ENCODE assay signal across 12 mouse cellular contexts in the genomic region with DNA sequence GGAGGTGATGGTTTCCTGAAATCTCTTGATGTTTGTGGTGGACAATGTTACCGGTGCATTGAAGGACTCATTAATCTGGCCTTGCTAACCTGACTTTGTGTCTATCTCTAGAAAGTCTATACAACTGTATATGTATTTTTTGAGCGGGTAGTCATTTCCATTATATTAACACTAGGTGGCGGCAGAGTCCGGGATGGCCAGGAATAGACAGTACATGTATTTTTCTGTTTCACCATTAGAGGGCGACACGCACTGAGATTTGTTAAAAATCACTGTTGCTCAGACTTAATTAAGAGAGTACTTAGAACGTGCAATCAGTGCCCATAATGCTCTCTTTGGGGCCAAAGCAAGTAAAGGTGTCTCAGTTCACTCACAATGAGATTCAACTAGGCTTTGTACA.
A peak's percentile ranks its signal among the peaks of the same experiment; 100 is the strongest.
DNase-seq lines count a peak whose midpoint lies in the region; ATAC-seq and TF ChIP-seq lines count a peak whose summit lies in the region.
"Had no signal": no experiment of that assay in that cellular context is flagged by ENCODE, and none has a peak within 500 bp of the region (broad histone marks: within the 10 kb centered on the region; RNA-seq: fewer than 3 reads in every experiment).

No protein-coding gene starts in this region.

- H3K27ac ChIP-seq in kidney, postnatal 0 days = no peak overlapping the region
- H3K27ac ChIP-seq in ES-Bruce4 (ENCODE audit: insufficient read depth, low read length) = no peak overlapping the region
- no peak overlapping the region for H3K27ac ChIP-seq in limb, embryonic 11.5 days (replicated peaks; ENCODE audit: low read depth, low read length)
- H3K27ac ChIP-seq: embryonic facial prominence, embryonic 13.5 days; limb, embryonic 15.5 days; neural tube, embryonic 13.5 days had no signal

- no peaks in the 10 kb centered on the region for H3K27me3 ChIP-seq in kidney, postnatal 0 days (ENCODE audit: insufficient read depth, low read length)
- H3K27me3 ChIP-seq in ES-Bruce4 (ENCODE audit: control insufficient read depth, insufficient read depth, low read length, poor library complexity, severe bottlenecking) = no peaks in the 10 kb centered on the region
- no peaks in the 10 kb centered on the region for H3K27me3 ChIP-seq in limb, embryonic 11.5 days (ENCODE audit: control insufficient read depth, insufficient read depth, low read length)
- H3K27me3 ChIP-seq: embryonic facial prominence, embryonic 13.5 days; limb, embryonic 15.5 days; neural tube, embryonic 13.5 days had no signal

- ATAC-seq in kidney, postnatal 0 days (replicated peaks; ENCODE audit: low FRiP score, low read depth) = no peak
- ATAC-seq in limb, embryonic 11.5 days (ENCODE audit: insufficient number of reproducible peaks, low FRiP score, low TSS enrichment, low read depth) = no peak

- H3K36me3 ChIP-seq in kidney, postnatal 0 days (ENCODE audit: insufficient read depth, low read length) = no peaks in the 10 kb centered on the region
- H3K36me3 ChIP-seq in ES-Bruce4 (ENCODE audit: control insufficient read depth, insufficient read depth, low read length, poor library complexity, severe bottlenecking) = no peaks in the 10 kb centered on the region
- no peaks in the 10 kb centered on the region for H3K36me3 ChIP-seq in limb, embryonic 11.5 days (ENCODE audit: control insufficient read depth, insufficient read depth, low read length)
- H3K36me3 ChIP-seq: embryonic facial prominence, embryonic 13.5 days; limb, embryonic 15.5 days; neural tube, embryonic 13.5 days had no signal

- no peak overlapping the region for H3K4me2 ChIP-seq in kidney, postnatal 0 days (ENCODE audit: low read length)
- no peak overlapping the region for H3K4me2 ChIP-seq in limb, embryonic 11.5 days (ENCODE audit: low read depth, severe bottlenecking)
- H3K4me2 ChIP-seq: embryonic facial prominence, embryonic 13.5 days; limb, embryonic 15.5 days; neural tube, embryonic 13.5 days had no signal

- H3K4me1 ChIP-seq in kidney, postnatal 0 days (replicated peaks; ENCODE audit: insufficient read depth, low read length) = no peaks in the 10 kb centered on the region
- no peaks in the 10 kb centered on the region for H3K4me1 ChIP-seq in ES-Bruce4 (ENCODE audit: control insufficient read depth, insufficient read depth, low read length)
- H3K4me1 ChIP-seq in limb, embryonic 11.5 days (ENCODE audit: control insufficient read depth, insufficient read depth, low read length) = no peaks in the 10 kb centered on the region
- H3K4me1 ChIP-seq: embryonic facial prominence, embryonic 13.5 days; limb, embryonic 15.5 days; neural tube, embryonic 13.5 days had no signal

- TF ChIP-seq EP300 in ES-Bruce4 (IDR thresholded peaks at IDR 0.05; ENCODE audit: insufficient read depth, low read depth, low read length) = no peak

- TF ChIP-seq POLR2A in ES-Bruce4 (IDR thresholded peaks at IDR 0.05; ENCODE audit: insufficient read depth, low read length) = no peak

- DNase-seq in kidney, postnatal 0 days (ENCODE audit: low spot score) = peak; percentile 11
- DNase-seq in kidney, adult 18-20 months = no peak
- peak; percentile 50 for DNase-seq in R1 (ENCODE audit: low read depth, low spot score)
- peak; percentile 22 for DNase-seq in limb, embryonic 11.5 days (ENCODE audit: low spot score)
- no peak for DNase-seq in spleen, postnatal 4 days (ENCODE audit: low spot score in 2 of 2)
- DNase-seq in spleen, adult 12 weeks (ENCODE audit: low spot score) = no peak
- DNase-seq: kidney, adult 11 months; thymus, adult 2 months had no signal

- TF ChIP-seq CTCF in kidney, postnatal 0 days (IDR thresholded peaks at IDR 0.05; ENCODE audit: low read depth) = peak; percentile 69
- TF ChIP-seq CTCF in ES-Bruce4 (IDR thresholded peaks at IDR 0.05; ENCODE audit: low read depth, low read length) = peak; percentile 2

- no peak overlapping the region for H3K9ac ChIP-seq in kidney, postnatal 0 days (ENCODE audit: low read depth, low read length)
- H3K9ac ChIP-seq in ES-Bruce4 (ENCODE audit: low read depth, poor library complexity, severe bottlenecking) = no peak overlapping the region
- H3K9ac ChIP-seq in limb, embryonic 11.5 days (ENCODE audit: low read length) = no peak overlapping the region
- H3K9ac ChIP-seq: embryonic facial prominence, embryonic 13.5 days; limb, embryonic 15.5 days; neural tube, embryonic 13.5 days had no signal

- H3K4me3 ChIP-seq in kidney, postnatal 0 days (replicated peaks; ENCODE audit: low read depth, low read length) = no peak overlapping the region
- no peak overlapping the region for H3K4me3 ChIP-seq in ES-Bruce4 (ENCODE audit: low read depth, low read length)
- no peak overlapping the region for H3K4me3 ChIP-seq in limb, embryonic 11.5 days (ENCODE audit: low read depth, low read length)
- H3K4me3 ChIP-seq: embryonic facial prominence, embryonic 13.5 days; limb, embryonic 15.5 days; neural tube, embryonic 13.5 days had no signal

- no peaks in the 10 kb centered on the region for H3K9me3 ChIP-seq in kidney, postnatal 0 days (replicated peaks; ENCODE audit: low read length)
- H3K9me3 ChIP-seq in ES-Bruce4 (replicated peaks; ENCODE audit: control insufficient read depth, insufficient read depth, low read length, poor library complexity, severe bottlenecking) = 0 out of 2 replicates have a peak, but pooled peaks cover 5% of the 10 kb centered on the region
- H3K9me3 ChIP-seq in limb, embryonic 11.5 days (ENCODE audit: control insufficient read depth, low read length) = no peaks in the 10 kb centered on the region
- H3K9me3 ChIP-seq: embryonic facial prominence, embryonic 13.5 days; limb, embryonic 15.5 days; neural tube, embryonic 13.5 days had no signal

- 60% methylated on average over 7 of the region's 7 CpGs for WGBS in kidney, postnatal 0 days
- 55% methylated on average over 7 of the region's 7 CpGs for WGBS in limb, embryonic 11.5 days

Comparison
In these comparisons a context has a peak if more than half of its experiments do, and no peak if none do; other contexts are left out.
1. DNase-seq: peak in kidney, postnatal 0 days (single experiment), R1 (single experiment) and limb, embryonic 11.5 days (single experiment); none in kidney, adult 18-20 months (single experiment), spleen, postnatal 4 days (0 of 2) and spleen, adult 12 weeks (single experiment).